Mouse (Mus musculus) midbrain, embryonic 14.5 days (tissue): ENCODE data around the gene Opn1mw. TPM values are rescaled to one million over a fixed set of nuclear protein-coding genes. Genes with fewer than 3 reads are reported as not detected.
"Not testable (repeated sequence)": the region's sequence is repeated elsewhere in the genome, so short reads cannot be mapped to it uniquely, and the experiment has no call there.

Experiments
- ATAC-seq: fragments of 200-750 bp; cut with Nextera tagmentation; 2 replicates; pipeline ENCODE4 v1.8.0; 2017; ENCODE audit warnings: moderate number of reproducible peaks, moderate library complexity; ENCODE audit not compliant: low FRiP score, low TSS enrichment
- DNase-seq: peaks from one replicate; pipeline ENCODE4 v3.0.0-alpha.2; 2015
- H3K27ac ChIP-seq: fragments of 300-500 bp; sonication (generic); replicated peaks from 2 replicates; pipeline ENCODE4 v1.5.1; 2014; ENCODE audit warnings: mild to moderate bottlenecking, low read depth, low read length, moderate library complexity
- H3K27me3 ChIP-seq: fragments of 300-500 bp; sonication (generic); 2 replicates; pipeline ENCODE4 v1.6.1; 2014; ENCODE audit warnings: low read length, control low read depth, mixed read lengths; ENCODE audit not compliant: control insufficient read depth, insufficient read depth
- H3K36me3 ChIP-seq: fragments of 300-500 bp; sonication (generic); 2 replicates; pipeline ENCODE4 v1.6.1; 2014; ENCODE audit warnings: low read length, control low read depth; ENCODE audit not compliant: control insufficient read depth, insufficient read depth
- H3K4me1 ChIP-seq: fragments of 300-500 bp; sonication (generic); 2 replicates; pipeline ENCODE4 v1.6.1; 2014; ENCODE audit warnings: mild to moderate bottlenecking, antibody characterized with exemption, low read length, control low read depth; ENCODE audit not compliant: control insufficient read depth, insufficient read depth
- H3K4me2 ChIP-seq: fragments of 300-500 bp; sonication (generic); 2 replicates; pipeline ENCODE4 v1.6.1; 2014; ENCODE audit warnings: mild to moderate bottlenecking, low read length, moderate library complexity
- H3K4me3 ChIP-seq: fragments of 300-500 bp; sonication (generic); replicated peaks from 2 replicates; pipeline ENCODE4 v1.5.1; 2014; ENCODE audit warnings: low read depth, low read length
- H3K9ac ChIP-seq: fragments of 300-500 bp; sonication (generic); replicated peaks from 2 replicates; pipeline ENCODE4 v1.6.1; 2014; ENCODE audit warnings: mild to moderate bottlenecking, low read length, moderate library complexity
- H3K9me3 ChIP-seq: fragments of 300-500 bp; sonication (generic); 2 replicates; pipeline ENCODE4 v1.6.1; 2016; ENCODE audit warnings: low read length, control low read depth, mixed read lengths; ENCODE audit not compliant: control insufficient read depth
- WGBS: fragments of 180-500 bp; shearing (Covaris S2); extraction: QIAGEN DNeasy Blood & Tissue Kit; methylation state at CpG from one replicate; pipeline ENCODE4 v1.1.7; 2014; 5-methylcytosine and 5-hydroxymethylcytosine counted together
- polyA plus RNA-seq: library from polyadenylated mRNA; unstranded; fragments of >200 nt; fragmentation: Nextera tagmentation; extraction: Ambion mirVana; gene quantifications from 2 replicates; pipeline ENCODE4 v1.2.1, GENCODE M21; 2014

The Opn1mw gene
- polyA plus RNA-seq, 1 experiment from 2014 or later, result not detected

GRCm38 (mm10) chrX:74114036-74114435 lies 13.2 kb upstream of the Opn1mw start:
- Histone ChIP-seq H3K27ac (no peak overlapping the region), H3K9me3 (no peaks in the 10 kb centered on the region), H3K4me2 (no peak overlapping the region), H3K27me3 (no peaks in the 10 kb centered on the region), H3K4me1 (no peaks in the 10 kb centered on the region), H3K4me3 (no peak overlapping the region), H3K36me3 (no peaks in the 10 kb centered on the region), H3K9ac (no peak overlapping the region)
- ATAC-seq (no peak), DNase-seq (no peak)

- no peaks in the 10 kb centered on the region for H3K9me3 ChIP-seq
- H3K9ac ChIP-seq, result peak overlapping the region; percentile 14; the same call in 1 of the 2 replicates
- ATAC-seq (no peak), DNase-seq (peak; percentile 72)
- H3K27ac ChIP-seq, result no peak overlapping the region
- no peak overlapping the region for H3K4me3 ChIP-seq
- no peaks in the 10 kb centered on the region for H3K4me1 ChIP-seq
- H3K36me3 ChIP-seq, result no peaks in the 10 kb centered on the region
- WGBS, result 23% methylated on average over 10 of the region's 10 CpGs
- peak overlapping the region; percentile 35 for H3K4me2 ChIP-seq
- no peaks in the 10 kb centered on the region for H3K27me3 ChIP-seq
Observed at GRCm38 (mm10) chrX:74115511-74115910, 11.8 kb upstream of the Opn1mw start.

GRCm38 (mm10) chrX:74124975-74125374 lies 2.3 kb upstream of the Opn1mw start:
- ATAC-seq, result no peak

GRCm38 (mm10) chrX:74135263-74135662 lies 8.0 kb downstream of the Opn1mw start, which contains the start of gene Mecp2:
Mecp2 (minus strand) TSS chrX:74135363.
- not testable (repeated sequence) for H3K4me2 ChIP-seq, H3K36me3 ChIP-seq, H3K27me3 ChIP-seq, H3K9ac ChIP-seq, H3K27ac ChIP-seq, H3K9me3 ChIP-seq, H3K4me1 ChIP-seq, DNase-seq, H3K4me3 ChIP-seq, ATAC-seq
- 17% methylated on average over 1 of the region's 1 CpGs for WGBS

More at GRCm38 (mm10) chrX:74124975-74125374, 2.3 kb upstream of the Opn1mw start:
- H3K9ac ChIP-seq, result no peak overlapping the region
- no peak for DNase-seq
- H3K4me2 ChIP-seq, result no peak overlapping the region
- 59% methylated on average over 2 of the region's 2 CpGs for WGBS
- no peak overlapping the region for H3K4me3 ChIP-seq
- no peaks in the 10 kb centered on the region for H3K9me3 ChIP-seq
- H3K27me3 ChIP-seq, result no peaks in the 10 kb centered on the region
- no peak overlapping the region for H3K27ac ChIP-seq
- no peaks in the 10 kb centered on the region for H3K4me1 ChIP-seq
- H3K36me3 ChIP-seq, result no peaks in the 10 kb centered on the region

- WGBS, result 91% methylated on average over 1 of the region's 1 CpGs
- Histone ChIP-seq H3K9me3 (no peaks in the 10 kb centered on the region), H3K27me3 (no peaks in the 10 kb centered on the region), H3K4me3 (no peak within 1 kb of the TSS), H3K4me1 (no peaks in the 10 kb centered on the region), H3K36me3 (no peaks in the 10 kb centered on the region), H3K4me2 (no peak within 1 kb of the TSS), H3K27ac (no peak within 1 kb of the TSS), H3K9ac (no peak within 1 kb of the TSS)
- DNase-seq, result no peak
- ATAC-seq, result no peak
Observed at GRCm38 (mm10) chrX:74167738-74168137, 40.5 kb downstream of the Opn1mw start, which contains the start of gene Tex28. Tex28 (minus strand) TSS chrX:74167838.

GRCm38 (mm10) chrX:74176959-74177358 lies 49.7 kb downstream of the Opn1mw start, which contains the start of gene Tktl1:
Tktl1 (plus strand) TSS chrX:74177259.
- H3K4me3 ChIP-seq, result no peak within 1 kb of the TSS
- H3K27ac ChIP-seq, result no peak within 1 kb of the TSS
- no peak within 1 kb of the TSS for H3K9ac ChIP-seq
- 95% methylated on average over 17 of the region's 17 CpGs for WGBS
- no peaks in the 10 kb centered on the region for H3K36me3 ChIP-seq
- no peaks in the 10 kb centered on the region for H3K27me3 ChIP-seq
- no peaks in the 10 kb centered on the region for H3K9me3 ChIP-seq
- DNase-seq (no peak), ATAC-seq (no peak)
- H3K4me1 ChIP-seq, result no peaks in the 10 kb centered on the region
- no peak within 1 kb of the TSS for H3K4me2 ChIP-seq

Other genes starting within 250 kb of the Opn1mw start
- not detected in 2 replicates for gene Avpr2, start 235.4 kb upstream of the Opn1mw start, polyA plus RNA-seq
- gene L1cam, start 231.4 kb upstream of the Opn1mw start, polyA plus RNA-seq, result 84.0 and 103 TPM in 2 replicates
- gene Arhgap4, start 205.6 kb upstream of the Opn1mw start, polyA plus RNA-seq, result 1.8 and 2.1 TPM in 2 replicates
- 82.2 and 89.0 TPM in 2 replicates for gene Naa10, start 205.5 kb upstream of the Opn1mw start, polyA plus RNA-seq
- 3.0 and 11.1 TPM in 2 replicates for gene Renbp, start 196.6 kb upstream of the Opn1mw start, polyA plus RNA-seq
- gene Hcfc1, start 161.1 kb upstream of the Opn1mw start, polyA plus RNA-seq, result 61.5 and 73.2 TPM in 2 replicates
- gene Irak1, start 103.5 kb upstream of the Opn1mw start, polyA plus RNA-seq, result 24.5 and 28.6 TPM in 2 replicates
- 17.8 and 19.4 TPM in 2 replicates for gene Mecp2, start 7.9 kb downstream of the Opn1mw start, polyA plus RNA-seq
- not detected in 2 replicates for gene Tex28, start 40.4 kb downstream of the Opn1mw start, polyA plus RNA-seq
- 0.08 and 0.20 TPM in 2 replicates for gene Tktl1, start 49.8 kb downstream of the Opn1mw start, polyA plus RNA-seq
- gene Flna, start 122.4 kb downstream of the Opn1mw start, polyA plus RNA-seq, result 72.5 and 102 TPM in 2 replicates
- 19.5 and 49.3 TPM in 2 replicates for gene Emd, start 127.2 kb downstream of the Opn1mw start, polyA plus RNA-seq
- 527 and 538 TPM in 2 replicates for gene Rpl10, start 143.3 kb downstream of the Opn1mw start, polyA plus RNA-seq
- 64.9 and 76.8 TPM in 2 replicates for gene Taz, start 154.4 kb downstream of the Opn1mw start, polyA plus RNA-seq
- 1.8 and 3.8 TPM in 2 replicates for gene Dnase1l1, start 154.9 kb downstream of the Opn1mw start, polyA plus RNA-seq
- gene Atp6ap1, start 169.6 kb downstream of the Opn1mw start, polyA plus RNA-seq, result 220 and 235 TPM in 2 replicates
- gene Gdi1, start 177.5 kb downstream of the Opn1mw start, polyA plus RNA-seq, result 615 and 857 TPM in 2 replicates
- gene Fam50a, start 185.6 kb downstream of the Opn1mw start, polyA plus RNA-seq, result 43.2 and 44.1 TPM in 2 replicates
- 56.6 and 57.8 TPM in 2 replicates for gene Plxna3, start 201.6 kb downstream of the Opn1mw start, polyA plus RNA-seq
- gene Lage3, start 226.2 kb downstream of the Opn1mw start, polyA plus RNA-seq, result 74.1 and 76.0 TPM in 2 replicates
- gene Ubl4a, start 245.8 kb downstream of the Opn1mw start, polyA plus RNA-seq, result 66.8 and 76.0 TPM in 2 replicates
- gene Slc10a3, start 245.9 kb downstream of the Opn1mw start, polyA plus RNA-seq, result 6.4 and 9.4 TPM in 2 replicates